Mouse (Mus musculus) gastrocnemius, adult 18-20 months (tissue): ENCODE measurements around the gene Spert. TPM values are rescaled to one million over a fixed set of nuclear protein-coding genes. Genes with fewer than 3 reads are reported as not detected.

Experiments used
- total RNA-seq, 2 experiments: library from RNA; stranded (reverse); gene quantifications; 2 replicates each; pipeline ENCODE4 v1.2.3; 2021

Spert gene
- total RNA-seq, 2 experiments from 2014 or later, result not detected

Other genes starting within 250 kb of the Spert start
- gene Siah3, start 137.1 kb downstream of the Spert start, total RNA-seq, result not detected
- gene Erich6b, start 49.1 kb upstream of the Spert start, total RNA-seq, result not detected
- gene Cog3, start 161.4 kb upstream of the Spert start, total RNA-seq, result 1 to 10 TPM; 7.3 to 8.1 TPM
- gene Slc25a30, start 193.9 kb upstream of the Spert start, total RNA-seq, result 1 to 10 TPM; 6.6 to 9.2 TPM